Mouse (Mus musculus) naive thymus-derived CD4-positive, alpha-beta T cell, adult 2 months (primary cell): ENCODE measurements at regions not wholly inside any gene's neighbourhood (a gene's known extent, or its start where the extent isn't known, plus 50 kb on each side); places are given as distances from the start of the nearest gene placed in this dataset.

ENCODE experiments used
- DNase-seq: peaks from one replicate; pipeline ENCODE4 v3.0.0-alpha.2; 2011; ENCODE audit warnings: low read depth

DNA sequence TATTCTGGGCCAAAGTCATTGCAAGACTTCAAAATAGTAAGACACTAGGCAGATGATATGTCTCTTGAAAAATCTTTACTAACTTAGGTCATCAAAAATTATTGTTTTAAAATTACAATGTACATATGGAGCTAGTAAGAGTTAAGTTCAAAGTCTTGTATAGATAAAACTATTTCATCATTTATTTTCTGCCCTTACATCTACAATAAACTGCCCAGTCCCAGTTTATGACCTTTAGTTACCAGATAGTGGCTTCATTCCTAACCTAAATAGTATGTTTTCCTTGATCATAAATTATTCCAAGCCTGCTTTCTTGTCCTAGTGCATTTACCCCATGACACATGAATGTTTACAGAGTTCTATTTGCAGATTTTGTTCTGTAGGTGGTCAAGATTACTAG, 72.9 kb downstream of the Manea start:
- no peak for DNase-seq

DNA sequence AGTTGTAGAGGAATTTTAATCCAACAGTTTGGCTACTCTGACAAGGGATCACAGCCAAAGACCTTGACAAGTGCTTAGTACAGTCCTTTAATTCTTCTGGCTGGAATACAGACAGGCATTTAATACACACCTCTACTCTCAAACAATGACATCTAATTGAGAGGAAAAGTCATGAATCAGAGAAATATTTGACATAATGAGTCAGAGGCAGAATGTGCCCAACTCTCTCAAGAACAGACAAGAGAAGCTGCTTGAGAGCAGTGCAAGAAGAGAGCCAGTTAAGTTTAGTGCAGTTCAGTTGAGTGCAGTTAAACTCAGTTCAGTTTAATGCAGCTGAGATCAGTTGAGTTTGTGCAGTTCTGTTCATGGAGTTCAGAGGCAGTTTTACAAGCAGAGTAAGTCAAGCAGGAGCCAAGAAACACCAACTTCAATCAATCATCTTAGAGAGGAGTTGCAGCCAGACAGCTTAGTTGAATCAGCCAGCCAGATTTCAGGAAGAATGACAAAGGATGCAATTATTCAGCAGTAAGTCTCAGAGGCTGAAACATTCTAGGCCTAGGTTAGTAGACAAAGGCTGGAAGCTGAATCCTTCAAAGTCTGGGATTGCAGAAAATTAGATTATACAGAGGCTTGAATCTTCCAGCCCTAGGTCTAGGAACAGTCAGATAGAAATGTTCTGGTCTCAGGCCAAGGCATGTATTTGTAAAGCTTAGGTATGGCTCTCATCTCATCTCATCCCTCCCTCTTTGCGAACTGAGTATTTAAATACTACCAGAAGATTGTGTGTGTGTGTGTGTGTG, 87.3 kb downstream of the Manea start:
- no peak for DNase-seq

DNA sequence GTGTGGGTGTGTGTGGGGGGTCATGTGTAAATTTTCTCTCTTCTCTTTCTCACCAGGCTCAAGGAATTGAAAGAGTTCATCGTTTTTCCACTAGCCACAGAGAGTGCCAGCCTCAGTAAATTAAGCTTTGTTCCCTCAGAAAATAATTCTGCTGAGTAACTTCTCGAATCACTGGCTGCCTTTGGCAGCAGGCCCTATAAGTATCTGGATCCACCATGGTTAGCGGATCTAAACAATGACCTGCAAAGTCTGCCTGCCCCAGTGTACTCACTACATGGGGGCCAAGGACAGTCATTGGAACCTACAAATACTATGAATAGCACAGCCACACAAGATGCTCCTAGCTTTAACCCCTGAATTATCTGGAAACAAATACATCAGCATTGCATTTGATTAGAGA, 90.8 kb downstream of the Manea start:
- no peak for DNase-seq

GRCm38 (mm10) chr4:26247925-26248856, 98.5 kb downstream of the Manea start:
- DNase-seq = peak; percentile 12

DNA sequence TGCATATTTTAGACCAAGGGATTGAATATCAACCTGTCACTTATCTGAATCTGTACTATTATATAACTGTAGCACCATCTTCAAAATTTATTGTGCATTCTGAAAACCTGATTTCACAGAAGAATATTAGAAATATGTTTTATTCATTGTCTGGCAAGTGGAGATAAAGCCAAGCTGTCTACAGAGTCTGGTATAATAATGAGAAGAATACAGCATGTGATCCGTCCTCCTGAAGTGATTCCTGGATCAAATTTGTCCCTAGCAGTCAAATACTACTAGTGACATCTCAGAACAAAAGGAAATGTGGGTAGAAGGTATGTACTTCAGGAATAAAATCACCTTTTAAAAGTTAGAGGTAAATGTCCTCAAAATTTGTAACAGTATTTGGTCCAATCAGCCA, 123.4 kb downstream of the Manea start:
- DNase-seq = no peak
